Mouse (Mus musculus): Measurements from ENCODE around the gene 5530401A14Rik.

GRCm38 (mm10) chr11:81896511-81896910 lies 36.0 kb downstream of the 5530401A14Rik start:
- no peak for TF ChIP-seq CTCF (IDR thresholded peaks at IDR 0.05; ENCODE audit: control insufficient read depth, insufficient read depth, insufficient read length)
- no peak for TF ChIP-seq FOSL1 (IDR thresholded peaks at IDR 0.05; ENCODE audit: insufficient read depth, low read length, poor library complexity, severe bottlenecking)
- TF ChIP-seq MYOD1 (IDR thresholded peaks at IDR 0.05; ENCODE audit: control insufficient read depth, insufficient read length, low read depth) = no peak
- no peak for TF ChIP-seq MAX (IDR thresholded peaks at IDR 0.05)
- no peak for TF ChIP-seq MYOG (IDR thresholded peaks at IDR 0.05; ENCODE audit: control insufficient read depth, extremely low read depth, insufficient read length)
- no peak for TF ChIP-seq USF1 (IDR thresholded peaks at IDR 0.05; ENCODE audit: low read depth)

Measured in C2C12 (cell line).